Mouse (Mus musculus) hindbrain, embryonic 16.5 days (tissue): ENCODE results near the gene Zfp866. TPM values are rescaled to one million over a fixed set of nuclear protein-coding genes. Genes with fewer than 3 reads are reported as not detected.

Experiments
- ATAC-seq: fragments of 200-750 bp; cut with Nextera tagmentation; 2 replicates; pipeline ENCODE4 v1.8.0; 2017; ENCODE audit warnings: moderate TSS enrichment, moderate library complexity
- H3K27ac ChIP-seq: fragments of 300-500 bp; sonication (generic); 2 replicates; pipeline ENCODE4 v1.5.1; 2014; ENCODE audit warnings: low read depth, mild to moderate bottlenecking, control low read depth, low read length, moderate library complexity
- H3K27me3 ChIP-seq: fragments of 300-500 bp; sonication (generic); replicated peaks from 2 replicates; pipeline ENCODE4 v1.6.1; 2014; ENCODE audit warnings: low read length; ENCODE audit not compliant: control insufficient read depth, insufficient read depth
- H3K36me3 ChIP-seq: fragments of 300-500 bp; sonication (generic); 2 replicates; pipeline ENCODE4 v1.6.1; 2014; ENCODE audit warnings: mild to moderate bottlenecking, low read length, moderate library complexity, mixed read lengths; ENCODE audit not compliant: control insufficient read depth, insufficient read depth
- H3K4me1 ChIP-seq: fragments of 300-500 bp; sonication (generic); 2 replicates; pipeline ENCODE4 v1.6.1; 2014; ENCODE audit warnings: low read depth, low read length; ENCODE audit not compliant: control insufficient read depth, insufficient read depth
- H3K4me2 ChIP-seq: fragments of 300-500 bp; sonication (generic); 2 replicates; pipeline ENCODE4 v1.6.1; 2014; ENCODE audit warnings: mild to moderate bottlenecking, low read length, control low read depth, moderate library complexity
- H3K4me3 ChIP-seq: fragments of 300-500 bp; sonication (generic); 2 replicates; pipeline ENCODE4 v1.5.1; 2014; ENCODE audit warnings: mild to moderate bottlenecking, low read length, control low read depth, moderate library complexity
- H3K9ac ChIP-seq: fragments of 300-500 bp; sonication (generic); 2 replicates; pipeline ENCODE4 v1.6.1; 2014; ENCODE audit warnings: low read depth, mild to moderate bottlenecking, control low read depth, low read length, moderate library complexity
- H3K9me3 ChIP-seq: fragments of 300-500 bp; sonication (generic); 2 replicates; pipeline ENCODE4 v1.6.1; 2014; ENCODE audit warnings: mild to moderate bottlenecking, low read length, moderate library complexity; ENCODE audit not compliant: control insufficient read depth
- WGBS: fragments of 180-500 bp; shearing (Covaris S2); extraction: QIAGEN DNeasy Blood & Tissue Kit; methylation state at CpG from one replicate; pipeline ENCODE4 v1.1.7; 2014; 5-methylcytosine and 5-hydroxymethylcytosine counted together
- polyA plus RNA-seq: library from polyadenylated mRNA; unstranded; fragments of >200 nt; fragmentation: Nextera tagmentation; extraction: Ambion mirVana; gene quantifications from 2 replicates; pipeline ENCODE4 v1.2.1, GENCODE M21; 2015

Gene Zfp866
- polyA plus RNA-seq, 1 experiment from 2014 or later = 32.8 TPM

DNA sequence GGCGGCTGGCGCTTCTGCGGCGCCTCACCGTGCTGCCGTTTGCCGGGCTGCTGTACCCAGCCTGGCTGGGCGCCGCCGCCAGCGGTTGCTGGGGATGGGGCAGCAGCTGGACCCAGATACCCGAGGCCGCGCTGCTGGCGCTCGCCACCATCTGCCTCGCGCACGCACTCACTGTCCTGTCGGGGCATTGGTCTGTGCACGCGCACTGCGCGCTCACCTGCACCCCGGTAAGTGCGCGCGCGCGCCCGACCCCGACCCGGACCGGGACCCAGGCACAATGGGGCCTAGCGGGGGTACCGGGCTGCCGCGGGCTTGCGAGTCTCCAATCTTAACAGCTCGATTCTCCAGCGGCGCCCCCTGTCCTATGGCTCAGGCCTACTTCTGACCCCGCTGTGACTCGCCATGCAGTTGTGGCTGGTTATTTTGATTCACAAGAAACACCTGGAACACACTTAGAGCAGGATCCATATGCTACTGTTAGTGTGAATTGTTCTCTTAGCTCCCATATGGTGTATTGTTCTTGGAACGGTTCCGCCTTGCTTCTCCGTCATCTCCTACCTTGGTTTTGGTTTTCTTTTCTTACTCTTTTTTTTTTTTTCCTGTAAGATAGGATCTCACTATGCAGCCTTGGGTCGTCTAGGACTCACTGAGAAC is 564 bp upstream of the Zfp866 start:
- H3K36me3 ChIP-seq = peaks cover 12% of the 10 kb centered on the region
- H3K4me1 ChIP-seq = peaks cover 24% of the 10 kb centered on the region

GRCm38 (mm10) chr8:69790364-69790763 is 614 bp downstream of the Zfp866 start:
- peak; percentile 15 for ATAC-seq
- H3K9me3 ChIP-seq = no peaks in the 10 kb centered on the region
- peak overlapping the region; percentile 97 for H3K4me3 ChIP-seq
- WGBS = 32% methylated on average over 11 of the region's 11 CpGs
- H3K36me3 ChIP-seq = peaks cover 12% of the 10 kb centered on the region
- H3K27ac ChIP-seq = peak overlapping the region; percentile 77
- peak overlapping the region; percentile 67 for H3K4me2 ChIP-seq
- peaks cover 24% of the 10 kb centered on the region for H3K4me1 ChIP-seq
- peak overlapping the region; percentile 90; the same call in 1 of the 2 replicates for H3K9ac ChIP-seq
- H3K27me3 ChIP-seq = no peaks in the 10 kb centered on the region

More for the DNA sequence above, 564 bp upstream of the Zfp866 start:
- peak overlapping the region; percentile 67 for H3K4me2 ChIP-seq
- H3K9me3 ChIP-seq = no peaks in the 10 kb centered on the region
- no peaks in the 10 kb centered on the region for H3K27me3 ChIP-seq
- 1% methylated on average over 38 of the region's 48 CpGs for WGBS
- peak overlapping the region; percentile 90 for H3K9ac ChIP-seq
- H3K27ac ChIP-seq = peak overlapping the region; percentile 77
- H3K4me3 ChIP-seq = peak overlapping the region; percentile 97
- ATAC-seq = peak; percentile 82

GRCm38 (mm10) chr8:69789731-69790130 is 1.2 kb downstream of the Zfp866 start:
- Histone ChIP-seq H3K4me3 (no peak overlapping the region), H3K27ac (no peak overlapping the region), H3K4me1 (peaks cover 24% of the 10 kb centered on the region), H3K9ac (no peak overlapping the region), H3K4me2 (no peak overlapping the region; the same call in 1 of the 2 replicates), H3K36me3 (peaks cover 10% of the 10 kb centered on the region), H3K27me3 (no peaks in the 10 kb centered on the region), H3K9me3 (no peaks in the 10 kb centered on the region)
- 72% methylated on average over 5 of the region's 5 CpGs for WGBS
- no peak for ATAC-seq

GRCm38 (mm10) chr8:69789105-69789504 is 1.9 kb downstream of the Zfp866 start:
- H3K9me3 ChIP-seq = no peaks in the 10 kb centered on the region
- no peaks in the 10 kb centered on the region for H3K27me3 ChIP-seq
- WGBS = 89% methylated on average over 5 of the region's 5 CpGs
- no peak overlapping the region for H3K4me2 ChIP-seq
- peaks cover 24% of the 10 kb centered on the region for H3K4me1 ChIP-seq
- H3K4me3 ChIP-seq = no peak overlapping the region
- ATAC-seq = no peak
- no peak overlapping the region for H3K27ac ChIP-seq
- no peak overlapping the region for H3K9ac ChIP-seq
- H3K36me3 ChIP-seq = peaks cover 4% of the 10 kb centered on the region

GRCm38 (mm10) chr8:69777111-69777510 is 13.9 kb downstream of the Zfp866 start:
- Histone ChIP-seq H3K27me3 (no peaks in the 10 kb centered on the region), H3K4me2 (no peak overlapping the region), H3K36me3 (no peaks in the 10 kb centered on the region), H3K4me1 (peaks cover 9% of the 10 kb centered on the region), H3K9ac (no peak overlapping the region), H3K9me3 (no peaks in the 10 kb centered on the region), H3K4me3 (no peak overlapping the region), H3K27ac (no peak overlapping the region)
- 71% methylated on average over 11 of the region's 12 CpGs for WGBS
- ATAC-seq = no peak

DNA sequence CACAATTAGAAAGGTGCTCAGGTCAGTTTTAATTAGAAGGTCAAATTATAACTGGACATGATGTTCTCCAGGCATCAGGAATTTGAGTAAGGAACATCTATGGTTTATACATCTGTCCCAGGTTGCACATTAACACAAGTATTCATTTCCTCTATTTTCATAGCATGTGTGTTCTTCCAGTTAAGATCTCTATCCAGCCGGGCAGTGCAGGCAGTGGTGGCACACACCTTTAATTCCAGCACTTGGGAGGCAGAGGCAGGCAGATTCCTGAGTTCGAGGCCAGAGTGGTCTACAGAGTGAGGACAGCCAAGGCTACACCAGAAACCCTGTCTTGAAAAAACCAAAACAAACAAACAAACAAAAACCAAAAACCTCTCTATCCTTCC is 15.8 kb downstream of the Zfp866 start:
- H3K4me2 ChIP-seq = peak overlapping the region; percentile 54
- peak overlapping the region; percentile 53 for H3K9ac ChIP-seq

DNA sequence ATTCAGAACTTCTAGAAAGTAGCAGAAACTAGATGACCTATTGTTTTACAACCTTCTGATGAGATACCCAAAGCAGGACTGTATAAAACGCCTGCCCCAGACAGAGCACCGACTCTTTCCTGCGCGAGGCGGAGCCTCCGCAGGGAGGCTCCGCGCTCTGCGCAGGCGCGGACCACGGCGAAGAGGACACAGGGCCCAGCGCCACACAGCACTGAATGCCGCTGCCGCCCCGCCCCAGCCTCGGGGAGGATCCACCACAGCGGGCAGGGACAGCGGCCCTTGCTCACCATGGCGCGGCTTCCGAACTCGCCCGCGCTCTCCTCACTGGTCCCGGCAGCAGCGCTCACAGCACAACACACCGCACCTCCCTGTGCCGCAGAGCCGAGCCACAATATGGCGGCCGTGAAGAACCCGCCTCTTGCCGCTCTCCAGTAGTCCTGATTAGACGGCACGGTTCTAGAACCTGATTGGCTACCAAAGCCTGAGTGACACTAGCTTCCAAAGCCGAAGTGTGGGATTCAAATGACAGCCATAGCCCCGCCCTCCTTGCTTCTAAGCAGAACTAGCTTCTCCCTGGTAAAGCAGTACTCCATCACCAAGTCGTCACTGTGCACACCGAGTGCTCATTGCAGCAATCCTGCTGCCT is 16.4 kb downstream of the Zfp866 start, which contains the start of gene Gm20422:
TSS of gene Gm20422 (minus strand) at position 384 of the 646 bp plus-strand sequence.
- under 1% methylated on average over 41 of the region's 41 CpGs for WGBS
- peak; percentile 99 for ATAC-seq

More for the DNA sequence above, 15.8 kb downstream of the Zfp866 start:
- H3K36me3 ChIP-seq = no peaks in the 10 kb centered on the region
- H3K27ac ChIP-seq = peak overlapping the region; percentile 71
- H3K27me3 ChIP-seq = no peaks in the 10 kb centered on the region
- H3K9me3 ChIP-seq = no peaks in the 10 kb centered on the region
- H3K4me1 ChIP-seq = peaks cover 14% of the 10 kb centered on the region
- ATAC-seq = no peak
- 60% methylated on average over 2 of the region's 2 CpGs for WGBS
- H3K4me3 ChIP-seq = peak overlapping the region; percentile 79

GRCm38 (mm10) chr8:69772106-69772505 is 18.9 kb downstream of the Zfp866 start:
- H3K36me3 ChIP-seq = peaks cover 13% of the 10 kb centered on the region
- no peaks in the 10 kb centered on the region for H3K9me3 ChIP-seq
- H3K27me3 ChIP-seq = no peaks in the 10 kb centered on the region
- H3K4me1 ChIP-seq = peaks cover 14% of the 10 kb centered on the region
- no peak overlapping the region for H3K4me2 ChIP-seq
- WGBS = 86% methylated on average over 2 of the region's 2 CpGs
- no peak overlapping the region for H3K4me3 ChIP-seq
- no peak overlapping the region for H3K27ac ChIP-seq
- ATAC-seq = no peak
- no peak overlapping the region for H3K9ac ChIP-seq

More for the DNA sequence above, 16.4 kb downstream of the Zfp866 start, which contains the start of gene Gm20422:
- Histone ChIP-seq H3K4me1 (peaks cover 14% of the 10 kb centered on the region), H3K27me3 (no peaks in the 10 kb centered on the region), H3K9me3 (no peaks in the 10 kb centered on the region), H3K27ac (peak within 1 kb of the TSS; percentile 100), H3K36me3 (no peaks in the 10 kb centered on the region; the same call in 1 of the 2 replicates), H3K4me3 (peak within 1 kb of the TSS; percentile 79), H3K9ac (peak within 1 kb of the TSS; percentile 99), H3K4me2 (peak within 1 kb of the TSS; percentile 76)

DNA sequence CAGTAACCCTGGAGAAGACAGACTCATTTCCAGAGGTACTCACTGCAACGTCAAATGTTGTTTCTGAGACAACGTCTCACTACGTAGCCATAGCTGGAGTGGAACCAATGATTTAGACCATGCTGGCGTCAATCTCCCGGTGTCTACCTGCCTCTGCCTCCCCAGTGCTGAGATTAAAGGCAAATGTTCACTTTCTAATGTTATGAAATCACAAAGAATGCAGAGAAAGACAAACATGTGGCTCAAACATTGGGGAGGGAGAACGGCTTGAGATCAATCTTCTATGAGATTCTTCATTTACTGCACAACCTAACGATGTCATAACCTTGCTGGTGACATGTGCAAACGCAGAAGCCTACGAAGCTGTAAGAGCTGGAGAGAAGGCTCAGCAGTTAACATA is 19.8 kb downstream of the Zfp866 start:
- Histone ChIP-seq H3K9ac (no peak overlapping the region), H3K36me3 (peaks cover 22% of the 10 kb centered on the region)
- ATAC-seq = no peak

More for the DNA sequence above, 19.8 kb downstream of the Zfp866 start:
- Histone ChIP-seq H3K4me3 (no peak overlapping the region), H3K9me3 (0 out of 2 replicates have a peak, but pooled peaks cover 4% of the 10 kb centered on the region), H3K27me3 (no peaks in the 10 kb centered on the region), H3K27ac (no peak overlapping the region), H3K4me1 (peaks cover 14% of the 10 kb centered on the region), H3K4me2 (no peak overlapping the region)
- 88% methylated on average over 9 of the region's 9 CpGs for WGBS
